Mouse (Mus musculus): ENCODE data around the gene Rpl18. TPM values are rescaled to one million over a fixed set of nuclear protein-coding genes. Genes with fewer than 3 reads are reported as not detected.

The Rpl18 gene
- 1,454 TPM for polyA plus RNA-seq (2017; shearing (Covaris generic))

GRCm38 (mm10) chr7:45715090-45715708, at the start of gene Rpl18:
TSS of gene Rpl18 (plus strand) at chr7:45715457.

GRCm38 (mm10) chr7:45666161-45666560, 49.1 kb upstream of the Rpl18 start, which contains the start of gene Fut2:
TSS of gene Fut2 (minus strand) at chr7:45666394.

GRCm38 (mm10) chr7:45683396-45684050, 31.7 kb upstream of the Rpl18 start, which contains the start of gene Ntn5:
TSS of gene Ntn5 (plus strand) at chr7:45684022.

GRCm38 (mm10) chr7:45693921-45694591, 21.2 kb upstream of the Rpl18 start, which contains the start of gene Sec1:
TSS of gene Sec1 (minus strand) at chr7:45694402.

GRCm38 (mm10) chr7:45699523-45700141, 15.6 kb upstream of the Rpl18 start, which contains the start of gene Car11:
TSS of gene Car11 (plus strand) at chr7:45699843.

GRCm38 (mm10) chr7:45704730-45705442, 10.4 kb upstream of the Rpl18 start, which contains the start of gene Dbp:
TSS of gene Dbp (plus strand) at chr7:45705088.

GRCm38 (mm10) chr7:45717918-45718297, 2.7 kb downstream of the Rpl18 start, which contains the start of gene Sphk2:
TSS of gene Sphk2 (minus strand) at chr7:45718002.

GRCm38 (mm10) chr7:45720413-45721233, 5.4 kb downstream of the Rpl18 start, which contains the start of gene Fam83e:
TSS of gene Fam83e (plus strand) at chr7:45721212.

GRCm38 (mm10) chr7:45725713-45726112, 10.5 kb downstream of the Rpl18 start, which contains the start of gene Spaca4:
TSS of gene Spaca4 (minus strand) at chr7:45725813.

Other genes with a start within 250 kb of the Rpl18 start
- gene Bax, start 248.6 kb upstream of the Rpl18 start, polyA plus RNA-seq (2017; shearing (Covaris generic)) = 289 TPM
- gene Tulp2, start 233.6 kb upstream of the Rpl18 start, polyA plus RNA-seq (2017; shearing (Covaris generic)) = 2.7 TPM
- 0.35 TPM for gene Gm45808, start 228.6 kb upstream of the Rpl18 start, polyA plus RNA-seq (2017; shearing (Covaris generic))
- gene Dhdh, start 226.7 kb upstream of the Rpl18 start, polyA plus RNA-seq (2017; shearing (Covaris generic)) = 0.89 TPM
- 226 TPM for gene Nucb1, start 205.1 kb upstream of the Rpl18 start, polyA plus RNA-seq (2017; shearing (Covaris generic))
- gene Ppp1r15a, start 189.2 kb upstream of the Rpl18 start, polyA plus RNA-seq (2017; shearing (Covaris generic)) = 99.4 TPM
- gene Plekha4, start 189.1 kb upstream of the Rpl18 start, polyA plus RNA-seq (2017; shearing (Covaris generic)) = 0.78 TPM
- 1.1 TPM for gene Hsd17b14, start 160.6 kb upstream of the Rpl18 start, polyA plus RNA-seq (2017; shearing (Covaris generic))
- 86.0 TPM for gene Bcat2, start 145.3 kb upstream of the Rpl18 start, polyA plus RNA-seq (2017; shearing (Covaris generic))
- not detected for gene Fgf21, start 100.0 kb upstream of the Rpl18 start, polyA plus RNA-seq (2017; shearing (Covaris generic))
- gene Fut1, start 98.2 kb upstream of the Rpl18 start, polyA plus RNA-seq (2017; shearing (Covaris generic)) = not detected
- 0.14 TPM for gene Izumo1, start 93.6 kb upstream of the Rpl18 start, polyA plus RNA-seq (2017; shearing (Covaris generic))
- 6.5 TPM for gene Rasip1, start 88.0 kb upstream of the Rpl18 start, polyA plus RNA-seq (2017; shearing (Covaris generic))
- 1.7 TPM for gene Mamstr, start 75.5 kb upstream of the Rpl18 start, polyA plus RNA-seq (2017; shearing (Covaris generic))
- gene Fut2, start 49.1 kb upstream of the Rpl18 start, polyA plus RNA-seq (2017; shearing (Covaris generic)) = 0.12 TPM
- gene Ntn5, start 31.4 kb upstream of the Rpl18 start, polyA plus RNA-seq (2017; shearing (Covaris generic)) = 0.32 TPM
- gene Sec1, start 21.1 kb upstream of the Rpl18 start, polyA plus RNA-seq (2017; shearing (Covaris generic)) = 0.35 TPM
- gene Car11, start 15.6 kb upstream of the Rpl18 start, polyA plus RNA-seq (2017; shearing (Covaris generic)) = 8.4 TPM
- gene Dbp, start 10.4 kb upstream of the Rpl18 start, polyA plus RNA-seq (2017; shearing (Covaris generic)) = 53.0 TPM
- gene Sphk2, start 2.5 kb downstream of the Rpl18 start, polyA plus RNA-seq (2017; shearing (Covaris generic)) = 36.3 TPM
- gene Fam83e, start 5.8 kb downstream of the Rpl18 start, polyA plus RNA-seq (2017; shearing (Covaris generic)) = 0.43 TPM
- gene Spaca4, start 10.4 kb downstream of the Rpl18 start, polyA plus RNA-seq (2017; shearing (Covaris generic)) = not detected
- 0.04 TPM for gene Lmtk3, start 68.3 kb downstream of the Rpl18 start, polyA plus RNA-seq (2017; shearing (Covaris generic))
- 3.0 TPM for gene Sult2b1, start 69.2 kb downstream of the Rpl18 start, polyA plus RNA-seq (2017; shearing (Covaris generic))
- 87.9 TPM for gene Cyth2, start 99.1 kb downstream of the Rpl18 start, polyA plus RNA-seq (2017; shearing (Covaris generic))
- not detected for gene Kcnj14, start 109.3 kb downstream of the Rpl18 start, polyA plus RNA-seq (2017; shearing (Covaris generic))
- gene Grwd1, start 115.5 kb downstream of the Rpl18 start, polyA plus RNA-seq (2017; shearing (Covaris generic)) = 37.3 TPM
- 90.8 TPM for gene Kdelr1, start 157.3 kb downstream of the Rpl18 start, polyA plus RNA-seq (2017; shearing (Covaris generic))
- 1.2 TPM for gene Grin2d, start 162.9 kb downstream of the Rpl18 start, polyA plus RNA-seq (2017; shearing (Covaris generic))
- not detected for gene Syngr4, start 181.3 kb downstream of the Rpl18 start, polyA plus RNA-seq (2017; shearing (Covaris generic))
- gene Tmem143, start 181.5 kb downstream of the Rpl18 start, polyA plus RNA-seq (2017; shearing (Covaris generic)) = 9.6 TPM
- 699 TPM for gene Emp3, start 205.9 kb downstream of the Rpl18 start, polyA plus RNA-seq (2017; shearing (Covaris generic))
- 2.2 TPM for gene Ccdc114, start 208.6 kb downstream of the Rpl18 start, polyA plus RNA-seq (2017; shearing (Covaris generic))

All from CD4-positive, CD25-positive, alpha-beta regulatory T cell (primary cell).